Comparison of ENCODE assay signal across 26 mouse cellular contexts in the genomic region with DNA sequence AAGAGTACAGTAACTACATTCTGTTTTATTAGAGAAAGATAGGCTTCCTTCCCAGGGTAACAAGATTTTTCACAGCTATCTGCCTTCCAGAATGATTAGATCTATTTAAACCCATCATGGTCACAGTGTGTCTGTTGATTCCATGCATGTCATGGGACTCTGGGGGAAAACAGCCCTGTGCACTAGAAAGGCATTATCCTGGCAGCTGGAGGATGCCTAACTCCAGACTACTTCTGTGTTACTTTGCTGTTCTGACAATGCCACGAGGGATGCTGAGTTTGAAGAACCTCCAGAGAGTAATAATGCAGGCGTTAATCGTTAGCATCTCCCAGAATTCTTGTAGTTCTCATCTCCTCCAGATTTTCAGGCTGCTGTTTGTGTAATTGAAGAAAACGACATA.
DNase-seq lines count a peak whose midpoint lies in the region; ATAC-seq lines count a peak whose summit lies in the region.
"Had no signal": no experiment of that assay in that cellular context is flagged by ENCODE, and none has a peak within 500 bp of the region (broad histone marks: within the 10 kb centered on the region; RNA-seq: fewer than 3 reads in every experiment).

No protein-coding gene starts in this region.

- no peak overlapping the region for H3K9ac ChIP-seq in hindbrain, embryonic 15.5 days
- H3K9ac ChIP-seq in neural tube, embryonic 13.5 days, result no peak overlapping the region
- H3K9ac ChIP-seq in hindbrain, embryonic 16.5 days (ENCODE audit: low read depth, low read length), result no peak overlapping the region
- H3K9ac ChIP-seq in neural tube, embryonic 15.5 days (replicated peaks), result no peak overlapping the region
- H3K9ac ChIP-seq: embryonic facial prominence, embryonic 12.5 days; embryonic facial prominence, embryonic 15.5 days; forebrain, postnatal 0 days; heart, embryonic 12.5 days; heart, embryonic 15.5 days had no signal

- DNase-seq in hindbrain, embryonic 10.5 days (ENCODE audit: low spot score), result no peak
- no peak for DNase-seq in neural tube, embryonic 10.5 days (ENCODE audit: extremely low spot score, low spot score)
- DNase-seq in urinary bladder, postnatal 4 days (ENCODE audit: low spot score in 2 of 2), result no peak
- no peak for DNase-seq in kidney, postnatal 4 days
- DNase-seq: adrenal gland, adult 8-10 months; adrenal gland, postnatal 25 days; cerebellum, adult 18-20 months; cerebellum, adult 9-10 months; cerebellum, postnatal 14 days; forebrain, postnatal 0 days; gastrocnemius, adult 2 months; gastrocnemius, postnatal 14 days; heart, adult 18-20 months; heart, postnatal 10 days; heart, postnatal 36 days had no signal

- 38% methylated on average over 4 of the region's 4 CpGs for WGBS in hindbrain, embryonic 15.5 days
- 81% methylated on average over 4 of the region's 4 CpGs for WGBS in hindbrain, embryonic 10.5 days
- 32% methylated on average over 4 of the region's 4 CpGs for WGBS in neural tube, embryonic 13.5 days
- WGBS in hindbrain, embryonic 16.5 days, result 42% methylated on average over 4 of the region's 4 CpGs
- 28% methylated on average over 4 of the region's 4 CpGs for WGBS in neural tube, embryonic 15.5 days

- no peak overlapping the region for H3K4me3 ChIP-seq in hindbrain, embryonic 15.5 days
- H3K4me3 ChIP-seq in hindbrain, embryonic 10.5 days, result no peak overlapping the region
- H3K4me3 ChIP-seq in neural tube, embryonic 13.5 days, result no peak overlapping the region
- H3K4me3 ChIP-seq in hindbrain, embryonic 16.5 days (ENCODE audit: low read length), result no peak overlapping the region
- no peak overlapping the region for H3K4me3 ChIP-seq in neural tube, embryonic 15.5 days (replicated peaks)
- H3K4me3 ChIP-seq: embryonic facial prominence, embryonic 12.5 days; embryonic facial prominence, embryonic 15.5 days; gastrocnemius, adult 2 months; heart, embryonic 12.5 days; heart, embryonic 15.5 days had no signal

- ATAC-seq in hindbrain, embryonic 15.5 days (ENCODE audit: low FRiP score, low read depth), result peak; percentile 67
- ATAC-seq in neural tube, embryonic 13.5 days (ENCODE audit: low read depth), result peak; percentile 49; the same call in 1 of the 2 replicates
- peak; percentile 77 for ATAC-seq in hindbrain, embryonic 16.5 days
- peak; percentile 84 for ATAC-seq in neural tube, embryonic 15.5 days (ENCODE audit: low FRiP score)
- ATAC-seq: activated CD4-positive, CD25-positive, alpha-beta regulatory T cell, adult 4 months; CD4-positive, CD25-positive, alpha-beta regulatory T cell, adult 4 months; forebrain, embryonic 14.5 days; forebrain, postnatal 0 days had no signal

- H3K27ac ChIP-seq in hindbrain, embryonic 15.5 days (replicated peaks), result no peak overlapping the region
- no peak overlapping the region for H3K27ac ChIP-seq in hindbrain, embryonic 10.5 days
- H3K27ac ChIP-seq in neural tube, embryonic 13.5 days (replicated peaks), result no peak overlapping the region
- no peak overlapping the region for H3K27ac ChIP-seq in hindbrain, embryonic 16.5 days (ENCODE audit: low read depth, low read length)
- no peak overlapping the region for H3K27ac ChIP-seq in neural tube, embryonic 15.5 days (replicated peaks)
- H3K27ac ChIP-seq: embryonic facial prominence, embryonic 12.5 days; embryonic facial prominence, embryonic 15.5 days; gastrocnemius, adult 2 months; heart, embryonic 15.5 days had no signal

- H3K27me3 ChIP-seq in hindbrain, embryonic 15.5 days, result no peaks in the 10 kb centered on the region
- no peaks in the 10 kb centered on the region for H3K27me3 ChIP-seq in hindbrain, embryonic 10.5 days (ENCODE audit: insufficient read depth, poor library complexity, severe bottlenecking)
- no peaks in the 10 kb centered on the region for H3K27me3 ChIP-seq in neural tube, embryonic 13.5 days
- H3K27me3 ChIP-seq in hindbrain, embryonic 16.5 days (replicated peaks; ENCODE audit: control insufficient read depth, insufficient read depth, low read length), result no peaks in the 10 kb centered on the region
- H3K27me3 ChIP-seq in neural tube, embryonic 15.5 days (replicated peaks), result no peaks in the 10 kb centered on the region
- H3K27me3 ChIP-seq: embryonic facial prominence, embryonic 12.5 days; embryonic facial prominence, embryonic 15.5 days; heart, embryonic 12.5 days; heart, embryonic 15.5 days had no signal

- H3K4me1 ChIP-seq in hindbrain, embryonic 15.5 days (replicated peaks), result 0 out of 2 replicates have a peak, but pooled peaks cover 3% of the 10 kb centered on the region
- 0 out of 2 replicates have a peak, but pooled peaks cover 3% of the 10 kb centered on the region for H3K4me1 ChIP-seq in hindbrain, embryonic 10.5 days (replicated peaks)
- H3K4me1 ChIP-seq in neural tube, embryonic 13.5 days (replicated peaks), result peaks cover 15% of the 10 kb centered on the region
- peaks cover 3% of the 10 kb centered on the region; the same call in 1 of the 2 replicates for H3K4me1 ChIP-seq in hindbrain, embryonic 16.5 days (ENCODE audit: control insufficient read depth, insufficient read depth, low read depth, low read length)
- peaks cover 10% of the 10 kb centered on the region for H3K4me1 ChIP-seq in neural tube, embryonic 15.5 days
- H3K4me1 ChIP-seq: embryonic facial prominence, embryonic 12.5 days; embryonic facial prominence, embryonic 15.5 days; heart, embryonic 12.5 days; heart, embryonic 15.5 days had no signal

- H3K4me2 ChIP-seq in hindbrain, embryonic 15.5 days, result no peak overlapping the region
- no peak overlapping the region for H3K4me2 ChIP-seq in neural tube, embryonic 13.5 days
- no peak overlapping the region for H3K4me2 ChIP-seq in hindbrain, embryonic 16.5 days (ENCODE audit: low read length)
- H3K4me2 ChIP-seq in neural tube, embryonic 15.5 days, result no peak overlapping the region
- H3K4me2 ChIP-seq: embryonic facial prominence, embryonic 12.5 days; embryonic facial prominence, embryonic 15.5 days; heart, embryonic 12.5 days; heart, embryonic 15.5 days had no signal

- H3K9me3 ChIP-seq in hindbrain, embryonic 15.5 days, result no peaks in the 10 kb centered on the region
- no peaks in the 10 kb centered on the region for H3K9me3 ChIP-seq in hindbrain, embryonic 10.5 days
- H3K9me3 ChIP-seq in neural tube, embryonic 13.5 days, result no peaks in the 10 kb centered on the region
- H3K9me3 ChIP-seq in hindbrain, embryonic 16.5 days (ENCODE audit: control insufficient read depth, low read length), result peaks cover 2% of the 10 kb centered on the region; the same call in 1 of the 2 replicates
- no peaks in the 10 kb centered on the region for H3K9me3 ChIP-seq in neural tube, embryonic 15.5 days (replicated peaks)
- H3K9me3 ChIP-seq: embryonic facial prominence, embryonic 12.5 days; embryonic facial prominence, embryonic 15.5 days; heart, embryonic 12.5 days; heart, embryonic 15.5 days had no signal

- no peaks in the 10 kb centered on the region for H3K36me3 ChIP-seq in hindbrain, embryonic 15.5 days
- no peaks in the 10 kb centered on the region for H3K36me3 ChIP-seq in hindbrain, embryonic 10.5 days
- no peaks in the 10 kb centered on the region for H3K36me3 ChIP-seq in neural tube, embryonic 13.5 days
- H3K36me3 ChIP-seq in hindbrain, embryonic 16.5 days (ENCODE audit: control insufficient read depth, insufficient read depth, low read length), result no peaks in the 10 kb centered on the region
- H3K36me3 ChIP-seq in neural tube, embryonic 15.5 days, result no peaks in the 10 kb centered on the region
- H3K36me3 ChIP-seq: embryonic facial prominence, embryonic 12.5 days; embryonic facial prominence, embryonic 15.5 days; heart, embryonic 12.5 days; heart, embryonic 15.5 days had no signal
